Mouse (Mus musculus): ENCODE results near the gene Slc26a5.
A peak's percentile ranks its signal among the peaks of the same experiment; 100 is the strongest.

Gene Slc26a5

GRCm38 (mm10) chr5:21804837-21805236 is 60.6 kb downstream of the Slc26a5 start:
- no peak for DNase-seq

DNA sequence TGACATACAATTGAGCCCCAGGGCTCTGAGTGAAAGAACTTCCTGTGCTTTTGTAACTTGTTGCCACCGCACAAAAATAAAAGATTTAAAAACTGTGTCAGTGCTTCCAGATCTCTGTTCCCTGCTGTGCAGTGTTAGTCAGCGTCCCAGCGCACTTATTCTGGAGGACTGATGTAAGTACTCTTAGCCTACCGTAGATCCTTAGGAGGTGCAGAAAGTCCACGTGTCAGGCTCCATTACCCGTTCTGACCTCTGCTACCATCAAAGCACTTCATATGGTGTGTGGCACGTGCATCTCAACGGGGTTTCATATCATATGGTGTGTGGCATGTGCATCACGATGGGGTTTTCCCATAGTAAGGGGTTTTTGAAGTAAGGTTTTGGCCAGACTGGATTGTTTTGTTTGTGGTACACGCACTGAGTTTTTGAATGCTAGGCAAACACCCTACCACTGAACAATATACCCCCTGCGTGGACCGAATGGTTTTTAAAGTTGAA is 61.7 kb downstream of the Slc26a5 start:
- DNase-seq: no peak

- no peak for DNase-seq
These were observed 62.5 kb downstream of the Slc26a5 start for GRCm38 (mm10) chr5:21802907-21803306.

DNA sequence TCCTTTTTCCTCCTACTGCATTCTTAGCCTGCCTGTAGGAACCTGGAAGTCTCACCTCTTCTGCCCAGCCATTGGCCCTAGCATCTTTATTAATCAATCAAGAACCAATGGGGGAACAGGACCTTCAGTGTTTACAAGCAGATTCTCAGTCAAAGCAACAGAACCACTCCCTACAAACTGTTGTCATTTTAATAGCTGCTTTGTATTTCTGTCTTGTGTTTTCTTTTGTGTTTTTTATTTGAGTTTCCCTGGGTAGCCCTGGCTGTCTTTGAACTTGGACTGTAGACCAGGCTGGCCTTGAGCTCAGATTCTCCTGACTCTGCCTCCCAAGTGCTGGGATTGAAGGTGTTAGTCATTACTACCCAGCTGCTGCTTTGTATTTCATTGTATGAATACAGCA is 73.2 kb downstream of the Slc26a5 start:
- no peak for DNase-seq

- DNase-seq: no peak
These were observed 76.3 kb downstream of the Slc26a5 start for GRCm38 (mm10) chr5:21789061-21789460.

GRCm38 (mm10) chr5:21787186-21788105 is 78.0 kb downstream of the Slc26a5 start:
- DNase-seq: no peak

GRCm38 (mm10) chr5:21786258-21787185 is 78.9 kb downstream of the Slc26a5 start:
- peak; percentile 87 to 92 for DNase-seq

DNA sequence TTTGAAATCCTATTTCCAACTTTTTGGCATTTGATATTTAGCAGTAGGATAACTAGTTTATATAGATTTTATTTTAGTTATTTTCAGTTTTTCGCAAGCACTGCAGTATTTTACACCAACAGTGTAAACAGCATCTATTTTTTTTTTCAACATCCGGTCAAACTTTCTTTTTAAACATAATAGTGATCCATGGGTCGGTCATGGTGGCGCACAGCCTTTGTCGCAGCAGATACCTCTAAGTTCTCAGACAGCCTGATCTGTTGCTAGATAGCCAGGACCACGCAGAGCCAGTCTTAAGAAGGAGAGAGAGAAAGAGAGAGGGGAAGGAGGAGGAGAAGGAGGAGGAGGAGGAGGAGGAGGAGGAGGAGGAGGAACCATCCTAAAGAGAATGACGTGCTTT is 79.6 kb downstream of the Slc26a5 start:
- no peak for DNase-seq

GRCm38 (mm10) chr5:21785053-21785452 is 80.4 kb downstream of the Slc26a5 start, which contains the start of the genes Dnajc2 and Psmc2:
Gene Dnajc2, minus strand, starts transcription at chr5:21785251.
Gene Psmc2, plus strand, starts transcription at chr5:21785283.
- DNase-seq: peak; percentile 89 to 91

DNA sequence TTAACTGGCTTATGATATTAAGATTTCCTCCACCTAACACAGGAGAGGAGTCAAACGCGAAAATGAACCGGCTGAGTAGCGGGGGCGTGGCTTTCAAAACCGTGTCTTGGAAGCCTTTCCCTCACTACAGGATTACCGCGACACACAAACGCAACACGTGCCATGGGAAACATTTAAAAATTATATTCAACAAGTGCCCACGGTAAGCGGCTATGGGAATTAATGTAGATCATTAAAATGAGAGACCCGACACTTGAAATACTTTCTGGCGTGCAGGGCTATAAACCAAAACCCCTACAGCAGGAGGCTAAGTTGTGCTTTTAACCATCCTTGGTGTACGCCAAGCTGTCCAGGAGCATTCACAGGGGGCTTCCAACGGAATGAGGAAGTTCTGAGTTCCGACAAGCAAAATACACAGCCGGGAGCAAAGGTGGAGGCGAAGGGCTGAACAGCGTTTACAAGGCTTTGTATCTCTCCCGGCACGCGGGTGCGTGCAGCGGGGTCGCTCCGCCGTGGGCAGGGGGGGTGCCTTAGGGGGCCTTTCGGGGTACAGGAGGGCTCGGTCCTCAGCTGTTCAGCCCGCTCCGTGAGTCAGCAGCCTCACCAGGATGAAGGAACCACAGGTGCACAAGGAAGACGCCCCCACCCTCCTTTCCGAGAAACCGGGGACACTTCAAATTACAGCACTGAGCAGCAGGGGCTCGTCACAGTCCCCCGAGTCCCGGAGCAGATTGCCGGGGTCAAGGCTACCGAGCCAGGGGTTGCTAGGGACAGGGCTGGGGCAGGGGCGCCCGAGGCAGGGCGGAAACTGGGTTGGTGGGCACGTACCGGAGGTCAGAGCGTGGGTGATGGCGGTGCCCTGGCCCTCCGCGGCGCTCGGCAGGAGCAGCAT is 81.0 kb downstream of the Slc26a5 start:
- peak; percentile 13 to 45 for DNase-seq

DNA sequence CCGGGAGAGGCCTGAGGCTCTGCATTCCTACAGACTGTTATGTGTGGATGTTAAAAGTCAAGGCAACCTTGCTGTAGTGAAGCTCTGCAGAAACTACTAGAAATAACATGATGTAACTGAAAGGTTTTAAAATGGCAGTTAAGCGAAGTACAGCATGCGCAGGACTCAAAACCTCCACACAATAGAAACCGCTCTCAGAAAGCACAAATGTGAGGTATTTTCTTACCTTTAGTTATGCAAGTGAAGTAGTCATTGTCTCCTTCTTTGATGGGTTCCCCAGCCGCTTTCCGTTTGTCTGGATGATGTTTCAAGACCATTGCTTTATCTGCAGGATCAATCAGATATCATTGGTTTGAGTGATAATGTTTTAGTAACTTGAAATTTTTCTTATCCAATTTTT is 88.9 kb downstream of the Slc26a5 start:
- no peak for DNase-seq

- DNase-seq: no peak
These were observed 95.6 kb downstream of the Slc26a5 start for GRCm38 (mm10) chr5:21769841-21770240.

GRCm38 (mm10) chr5:21768506-21768905 is 96.9 kb downstream of the Slc26a5 start:
- no peak for DNase-seq

Measured in kidney, adult 8-10 months (tissue).